Mouse (Mus musculus) megakaryocyte, embryonic 14.5 days (primary cell): ENCODE results near the gene Cacna1h. TPM values are rescaled to one million over a fixed set of nuclear protein-coding genes. Genes with fewer than 3 reads are reported as not detected.

ENCODE experiments used
- H3K27me3 ChIP-seq: replicated peaks from 2 replicates; pipeline ENCODE3; 2012; ENCODE audit warnings: inconsistent platforms
- H3K36me3 ChIP-seq: replicated peaks from 2 replicates; pipeline ENCODE3; 2012; ENCODE audit warnings: low read length, inconsistent platforms, mixed read lengths
- H3K4me1 ChIP-seq: 2 replicates; pipeline ENCODE4 v1.6.1; 2012; ENCODE audit warnings: inconsistent platforms
- H3K4me3 ChIP-seq: replicated peaks from 2 replicates; pipeline ENCODE3; 2012; ENCODE audit warnings: moderate library complexity, mild to moderate bottlenecking, inconsistent platforms
- H3K9me3 ChIP-seq: 2 replicates; pipeline ENCODE4 v1.6.1; 2012; ENCODE audit warnings: inconsistent platforms
- FLI1 ChIP-seq: IDR thresholded peaks from 2 replicates; pipeline ENCODE4 v1.6.1; 2012; ENCODE audit warnings: low read length, inconsistent platforms, mixed read lengths
- GATA1 ChIP-seq: IDR thresholded peaks from 3 replicates; pipeline ENCODE4 v1.6.1; 2012; ENCODE audit warnings: mixed read lengths, low read length, inconsistent platforms, borderline replicate concordance
- polyA plus RNA-seq: library from polyadenylated mRNA; stranded (reverse); fragments of >175 nt; gene quantifications from 2 replicates; pipeline ENCODE4 v1.2.3, GENCODE M21; 2012; ENCODE audit warnings: low replicate concordance; ENCODE audit not compliant: insufficient read depth

Cacna1h gene
- polyA plus RNA-seq, 1 experiment: not detected

DNA sequence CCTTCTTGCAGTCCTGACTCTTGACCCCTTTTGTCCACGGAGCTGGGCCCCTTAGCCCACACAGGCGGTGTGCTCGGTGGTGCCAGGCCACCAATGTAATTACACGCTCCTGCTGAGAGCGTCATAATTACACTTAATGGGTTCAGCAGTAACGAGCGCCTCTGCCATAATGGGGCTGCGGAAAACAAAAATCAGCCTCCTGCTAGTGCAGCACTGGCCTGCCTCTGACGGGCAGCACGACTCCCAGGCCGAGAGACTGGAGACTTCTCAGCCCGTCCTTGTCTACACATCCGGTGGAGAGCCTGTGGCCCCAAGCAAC, 35.1 kb downstream of the Cacna1h start:
- peaks cover 75% of the 10 kb centered on the region for H3K27me3 ChIP-seq
- H3K36me3 ChIP-seq: no peaks in the 10 kb centered on the region
- TF ChIP-seq FLI1 (no peak), GATA1 (no peak)

GRCm38 (mm10) chr17:25397804-25398519, 35.6 kb downstream of the Cacna1h start:
- H3K4me1 ChIP-seq: no peaks in the 10 kb centered on the region
- TF ChIP-seq FLI1 (no peak), GATA1 (no peak)
- no peaks in the 10 kb centered on the region for H3K36me3 ChIP-seq
- H3K4me3 ChIP-seq: peak overlapping the region; percentile 6
- H3K27me3 ChIP-seq: peaks cover 74% of the 10 kb centered on the region
- no peaks in the 10 kb centered on the region for H3K9me3 ChIP-seq

More for the DNA sequence above, 35.1 kb downstream of the Cacna1h start:
- Histone ChIP-seq H3K4me3 (no peak overlapping the region), H3K9me3 (no peaks in the 10 kb centered on the region), H3K4me1 (no peaks in the 10 kb centered on the region)

- Histone ChIP-seq H3K4me3 (no peak overlapping the region), H3K4me1 (no peaks in the 10 kb centered on the region), H3K36me3 (no peaks in the 10 kb centered on the region), H3K27me3 (peaks cover 54% of the 10 kb centered on the region), H3K9me3 (no peaks in the 10 kb centered on the region)
- no peak for TF ChIP-seq FLI1
- TF ChIP-seq GATA1: no peak
Measured at GRCm38 (mm10) chr17:25394526-25394925, 39.1 kb downstream of the Cacna1h start.

GRCm38 (mm10) chr17:25374011-25374410, 59.6 kb downstream of the Cacna1h start:
- H3K27me3 ChIP-seq: peaks cover 82% of the 10 kb centered on the region

GRCm38 (mm10) chr17:25372491-25372890, 61.1 kb downstream of the Cacna1h start:
- Histone ChIP-seq H3K4me1 (no peaks in the 10 kb centered on the region), H3K36me3 (no peaks in the 10 kb centered on the region), H3K9me3 (no peaks in the 10 kb centered on the region), H3K27me3 (peaks cover 78% of the 10 kb centered on the region), H3K4me3 (no peak overlapping the region)
- TF ChIP-seq GATA1: no peak
- no peak for TF ChIP-seq FLI1

More at GRCm38 (mm10) chr17:25374011-25374410, 59.6 kb downstream of the Cacna1h start:
- H3K36me3 ChIP-seq: no peaks in the 10 kb centered on the region
- TF ChIP-seq FLI1: no peak
- TF ChIP-seq GATA1: no peak
- H3K4me1 ChIP-seq: peaks cover 3% of the 10 kb centered on the region; the same call in 1 of the 2 replicates
- no peaks in the 10 kb centered on the region for H3K9me3 ChIP-seq
- H3K4me3 ChIP-seq: no peak overlapping the region

- TF ChIP-seq GATA1: no peak
- no peak for TF ChIP-seq FLI1
- no peaks in the 10 kb centered on the region for H3K4me1 ChIP-seq
- no peak within 1 kb of the TSS for H3K4me3 ChIP-seq
- H3K36me3 ChIP-seq: no peaks in the 10 kb centered on the region
- H3K27me3 ChIP-seq: peaks cover 75% of the 10 kb centered on the region
- H3K9me3 ChIP-seq: no peaks in the 10 kb centered on the region
Measured at GRCm38 (mm10) chr17:25368973-25369372, 64.6 kb downstream of the Cacna1h start, which contains the start of gene Tpsg1. Tpsg1 (plus strand) TSS chr17:25369273.

DNA sequence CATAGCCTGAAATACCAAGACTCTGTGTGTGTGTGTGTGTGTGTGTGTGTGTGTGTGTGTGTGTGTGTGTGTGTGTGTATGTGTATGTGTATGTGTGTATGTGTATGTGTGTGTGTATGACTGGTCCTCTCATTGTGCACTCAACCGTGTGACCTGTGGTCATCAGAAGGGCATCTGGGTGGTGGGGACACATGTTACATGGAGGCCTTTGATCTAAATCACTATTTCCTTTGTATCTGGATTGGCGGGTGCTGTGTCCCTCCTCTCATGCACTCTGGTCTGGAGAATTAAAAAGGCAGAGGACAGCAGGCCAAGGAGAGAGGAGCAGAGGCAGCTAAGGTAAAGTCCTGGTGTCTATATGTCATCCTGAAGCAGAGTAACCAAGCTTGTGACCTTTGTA, 67.6 kb downstream of the Cacna1h start, which contains the start of gene Tpsb2:
Tpsb2 (plus strand) TSS at position 301 of the 400 bp plus-strand sequence.
- no peak for TF ChIP-seq FLI1
- TF ChIP-seq GATA1: no peak
- no peak within 1 kb of the TSS for H3K4me3 ChIP-seq
- no peaks in the 10 kb centered on the region for H3K36me3 ChIP-seq
- H3K27me3 ChIP-seq: peaks cover 57% of the 10 kb centered on the region
- H3K4me1 ChIP-seq: no peaks in the 10 kb centered on the region
- no peaks in the 10 kb centered on the region for H3K9me3 ChIP-seq

DNA sequence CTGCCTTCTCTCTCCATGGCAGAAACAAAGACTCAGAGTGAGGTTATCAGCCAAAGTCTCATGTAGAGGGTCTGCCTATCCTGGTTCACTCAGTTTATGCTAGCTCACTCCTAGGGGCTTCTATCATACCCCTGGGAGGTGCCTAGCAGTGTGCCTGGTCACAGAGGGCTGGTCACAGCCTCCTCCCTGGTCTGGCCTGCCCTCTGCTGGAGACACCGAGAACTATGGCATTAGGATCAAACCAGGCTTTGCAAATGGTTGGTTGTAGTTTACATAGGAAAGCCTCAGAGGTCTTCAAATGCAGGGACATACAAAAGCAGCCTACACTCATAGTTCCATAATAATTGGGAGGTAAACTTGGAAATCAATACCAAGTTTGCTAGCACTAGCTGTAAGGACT, 69.9 kb downstream of the Cacna1h start:
- no peaks in the 10 kb centered on the region for H3K4me1 ChIP-seq
- peaks cover 47% of the 10 kb centered on the region for H3K27me3 ChIP-seq
- H3K36me3 ChIP-seq: no peaks in the 10 kb centered on the region
- H3K9me3 ChIP-seq: no peaks in the 10 kb centered on the region
- no peak for TF ChIP-seq GATA1
- no peak for TF ChIP-seq FLI1
- no peak overlapping the region for H3K4me3 ChIP-seq

GRCm38 (mm10) chr17:25361291-25361690, 72.3 kb downstream of the Cacna1h start:
- Histone ChIP-seq H3K4me1 (no peaks in the 10 kb centered on the region), H3K27me3 (peaks cover 35% of the 10 kb centered on the region), H3K9me3 (no peaks in the 10 kb centered on the region), H3K36me3 (no peaks in the 10 kb centered on the region), H3K4me3 (no peak overlapping the region)
- TF ChIP-seq FLI1 (no peak), GATA1 (no peak)

GRCm38 (mm10) chr17:25345462-25345861, 88.1 kb downstream of the Cacna1h start, which contains the start of gene Tpsab1:
Tpsab1 (minus strand) TSS chr17:25345562.
- H3K27me3 ChIP-seq: peaks cover 61% of the 10 kb centered on the region
- H3K9me3 ChIP-seq: no peaks in the 10 kb centered on the region
- no peaks in the 10 kb centered on the region for H3K36me3 ChIP-seq
- no peak for TF ChIP-seq GATA1
- TF ChIP-seq FLI1: no peak
- no peak within 1 kb of the TSS for H3K4me3 ChIP-seq
- no peaks in the 10 kb centered on the region for H3K4me1 ChIP-seq

DNA sequence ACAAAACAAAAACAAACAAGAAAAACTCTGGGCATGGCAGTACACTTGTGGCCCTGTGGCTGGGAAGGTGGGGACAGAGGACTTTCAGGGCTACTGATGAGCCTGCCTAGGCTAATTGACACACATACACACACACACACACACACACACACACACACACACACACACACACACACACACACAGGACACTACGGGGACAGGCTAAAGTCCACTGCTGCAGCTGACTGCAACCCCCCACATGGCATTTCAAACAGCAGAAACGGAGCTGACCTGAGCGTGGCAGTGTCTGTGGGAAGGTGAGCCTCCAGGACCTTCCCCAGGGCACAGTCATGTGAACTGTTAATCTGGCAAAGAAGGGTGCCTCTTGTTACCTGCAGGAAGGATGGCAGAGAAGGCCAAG, 92.1 kb downstream of the Cacna1h start:
- no peak for TF ChIP-seq FLI1
- TF ChIP-seq GATA1: no peak
- Histone ChIP-seq H3K36me3 (no peaks in the 10 kb centered on the region), H3K9me3 (peaks cover 28% of the 10 kb centered on the region), H3K4me1 (no peaks in the 10 kb centered on the region), H3K4me3 (no peak overlapping the region), H3K27me3 (peaks cover 59% of the 10 kb centered on the region)
